Mouse (Mus musculus): Measurements from ENCODE around the gene Ddost. TPM values are rescaled to one million over a fixed set of nuclear protein-coding genes. Genes with fewer than 3 reads are reported as not detected.

Gene Ddost
- total RNA-seq, 2 experiments from 2014 or later: 96.5 to 102 TPM

- DNase-seq (ENCODE audit: low spot score in 2 of 2): no peak
Observed at GRCm38 (mm10) chr4:138335036-138335435, 30.5 kb downstream of the Ddost start.

GRCm38 (mm10) chr4:138335648-138336047 lies 31.1 kb downstream of the Ddost start:
- no peak for DNase-seq (ENCODE audit: low spot score in 2 of 2)

GRCm38 (mm10) chr4:138336876-138337275 lies 32.3 kb downstream of the Ddost start:
- no peak for DNase-seq (ENCODE audit: low spot score in 2 of 2)

GRCm38 (mm10) chr4:138337341-138337740 lies 32.8 kb downstream of the Ddost start:
- DNase-seq (ENCODE audit: low spot score in 2 of 2): no peak

GRCm38 (mm10) chr4:138339963-138340362 lies 35.4 kb downstream of the Ddost start:
- DNase-seq (ENCODE audit: low spot score in 2 of 2): peak; percentile 48 to 50

GRCm38 (mm10) chr4:138341393-138341792 lies 36.9 kb downstream of the Ddost start:
- no peak for DNase-seq (ENCODE audit: low spot score in 2 of 2)

- no peak for DNase-seq (ENCODE audit: low spot score in 2 of 2)
Observed at GRCm38 (mm10) chr4:138342048-138342447, 37.5 kb downstream of the Ddost start.

GRCm38 (mm10) chr4:138342778-138343177 lies 38.2 kb downstream of the Ddost start:
- DNase-seq (ENCODE audit: low spot score in 2 of 2): no peak

- DNase-seq (ENCODE audit: low spot score in 2 of 2): no peak
Observed at GRCm38 (mm10) chr4:138343341-138343837, 38.9 kb downstream of the Ddost start.

- no peak for DNase-seq (ENCODE audit: low spot score in 2 of 2)
Observed at GRCm38 (mm10) chr4:138344891-138345545, 40.5 kb downstream of the Ddost start.

GRCm38 (mm10) chr4:138347280-138347679 lies 42.8 kb downstream of the Ddost start:
- no peak for DNase-seq (ENCODE audit: low spot score in 2 of 2)

GRCm38 (mm10) chr4:138348716-138349115 lies 44.2 kb downstream of the Ddost start:
- peak in 1 of 2 experiments; percentile 39 for DNase-seq (ENCODE audit: low spot score in 2 of 2)

GRCm38 (mm10) chr4:138351821-138352220 lies 47.3 kb downstream of the Ddost start:
- no peak for DNase-seq (ENCODE audit: low spot score in 2 of 2)

GRCm38 (mm10) chr4:138352692-138353091 lies 48.2 kb downstream of the Ddost start:
- DNase-seq (ENCODE audit: low spot score in 2 of 2): no peak

- DNase-seq (ENCODE audit: low spot score in 2 of 2): no peak
Observed at GRCm38 (mm10) chr4:138353438-138354171, 49.1 kb downstream of the Ddost start.

GRCm38 (mm10) chr4:138355496-138355895 lies 51.0 kb downstream of the Ddost start:
- DNase-seq (ENCODE audit: low spot score in 2 of 2): no peak

- no peak for DNase-seq (ENCODE audit: low spot score in 2 of 2)
Observed at GRCm38 (mm10) chr4:138356141-138356540, 51.6 kb downstream of the Ddost start.

GRCm38 (mm10) chr4:138356551-138356950 lies 52.0 kb downstream of the Ddost start:
- DNase-seq (ENCODE audit: low spot score in 2 of 2): no peak

- DNase-seq (ENCODE audit: low spot score in 2 of 2): no peak
Observed at GRCm38 (mm10) chr4:138358176-138358575, 53.6 kb downstream of the Ddost start.

- DNase-seq (ENCODE audit: low spot score in 2 of 2): no peak
Observed at GRCm38 (mm10) chr4:138361370-138361821, 56.9 kb downstream of the Ddost start.
